Mouse (Mus musculus) embryonic facial prominence, embryonic 15.5 days (tissue): Measurements from ENCODE around the gene Brd2. TPM values are rescaled to one million over a fixed set of nuclear protein-coding genes. Genes with fewer than 3 reads are reported as not detected.

Experiments
- ATAC-seq: fragments of 200-750 bp; cut with Nextera tagmentation; 2 replicates; pipeline ENCODE4 v1.8.0; 2017; ENCODE audit warnings: low read depth, moderate TSS enrichment; ENCODE audit not compliant: insufficient number of reproducible peaks, low FRiP score, low TSS enrichment
- H3K27ac ChIP-seq: fragments of 300-500 bp; sonication (generic); replicated peaks from 2 replicates; pipeline ENCODE4 v1.5.1; 2015; ENCODE audit warnings: mild to moderate bottlenecking, inconsistent platforms
- H3K27me3 ChIP-seq: fragments of 300-500 bp; sonication (generic); 2 replicates; pipeline ENCODE4 v1.6.1; 2015; ENCODE audit warnings: inconsistent platforms
- H3K36me3 ChIP-seq: fragments of 300-500 bp; sonication (generic); 2 replicates; pipeline ENCODE4 v1.6.1; 2015; ENCODE audit warnings: mild to moderate bottlenecking, inconsistent platforms
- H3K4me1 ChIP-seq: fragments of 300-500 bp; sonication (generic); 2 replicates; pipeline ENCODE4 v1.6.1; 2015; ENCODE audit warnings: inconsistent platforms
- H3K4me2 ChIP-seq: fragments of 300-500 bp; sonication (generic); replicated peaks from 2 replicates; pipeline ENCODE4 v1.6.1; 2015; ENCODE audit warnings: mild to moderate bottlenecking, inconsistent platforms
- H3K4me3 ChIP-seq: fragments of 300-500 bp; sonication (generic); replicated peaks from 2 replicates; pipeline ENCODE4 v1.5.1; 2015; ENCODE audit warnings: mild to moderate bottlenecking, inconsistent platforms
- H3K9ac ChIP-seq: fragments of 300-500 bp; sonication (generic); 2 replicates; pipeline ENCODE4 v1.6.1; 2015; ENCODE audit warnings: inconsistent platforms
- H3K9me3 ChIP-seq: fragments of 300-500 bp; sonication (generic); replicated peaks from 2 replicates; pipeline ENCODE4 v1.6.1; 2016; ENCODE audit warnings: inconsistent platforms
- WGBS: fragments of 180-500 bp; shearing (Covaris S2); methylation state at CpG from one replicate; pipeline ENCODE4 v1.1.7; 2015; 5-methylcytosine and 5-hydroxymethylcytosine counted together
- polyA plus RNA-seq: library from polyadenylated mRNA; unstranded; fragments of >200 nt; fragmentation: Nextera tagmentation; extraction: Ambion mirVana; gene quantifications from 2 replicates; pipeline ENCODE4 v1.2.1, GENCODE M21; 2015

The Brd2 gene
- polyA plus RNA-seq, 1 experiment from 2014 or later = 122 TPM

GRCm38 (mm10) chr17:34143033-34143432 lies 20.6 kb upstream of the Brd2 start, which contains the start of gene H2-DMb2:
Gene H2-DMb2, plus strand, starts transcription at chr17:34143307.
- H3K4me1 ChIP-seq = peaks cover 21% of the 10 kb centered on the region
- H3K27me3 ChIP-seq = peaks cover 20% of the 10 kb centered on the region
- H3K27ac ChIP-seq = no peak within 1 kb of the TSS; the same call in 1 of the 2 replicates
- no peaks in the 10 kb centered on the region for H3K36me3 ChIP-seq
- no peak within 1 kb of the TSS for H3K9ac ChIP-seq
- ATAC-seq = 0 out of 2 replicates have a peak, but pooled peaks have one; percentile 60
- H3K9me3 ChIP-seq = no peaks in the 10 kb centered on the region
- no peak within 1 kb of the TSS for H3K4me3 ChIP-seq
- H3K4me2 ChIP-seq = no peak within 1 kb of the TSS
- 18% methylated on average over 7 of the region's 7 CpGs for WGBS

- Histone ChIP-seq H3K27ac (no peak overlapping the region; the same call in 1 of the 2 replicates), H3K9me3 (no peaks in the 10 kb centered on the region), H3K36me3 (no peaks in the 10 kb centered on the region), H3K9ac (no peak overlapping the region), H3K4me2 (no peak overlapping the region), H3K27me3 (peaks cover 22% of the 10 kb centered on the region), H3K4me3 (no peak overlapping the region), H3K4me1 (peaks cover 21% of the 10 kb centered on the region)
- no peak for ATAC-seq
- 48% methylated on average over 7 of the region's 7 CpGs for whole genome bisulfite sequencing
These were observed 20.1 kb upstream of the Brd2 start for GRCm38 (mm10) chr17:34142456-34143010.

- H3K36me3 ChIP-seq = no peaks in the 10 kb centered on the region
- peaks cover 30% of the 10 kb centered on the region for H3K27me3 ChIP-seq
- no peaks in the 10 kb centered on the region for H3K9me3 ChIP-seq
- no peak overlapping the region for H3K4me3 ChIP-seq
- no peak overlapping the region for H3K9ac ChIP-seq
- ATAC-seq = no peak
- 55% methylated on average over 4 of the region's 4 CpGs for WGBS
- H3K27ac ChIP-seq = no peak overlapping the region
- peaks cover 21% of the 10 kb centered on the region for H3K4me1 ChIP-seq
- no peak overlapping the region for H3K4me2 ChIP-seq
These were observed 19.0 kb upstream of the Brd2 start for GRCm38 (mm10) chr17:34141448-34141847.

- WGBS = 13% methylated on average over 5 of the region's 5 CpGs
- Histone ChIP-seq H3K9ac (no peak overlapping the region), H3K27ac (no peak overlapping the region), H3K27me3 (peaks cover 33% of the 10 kb centered on the region), H3K4me1 (peaks cover 28% of the 10 kb centered on the region), H3K36me3 (no peaks in the 10 kb centered on the region), H3K9me3 (no peaks in the 10 kb centered on the region), H3K4me3 (no peak overlapping the region), H3K4me2 (no peak overlapping the region)
- ATAC-seq = no peak
These were observed 17.8 kb upstream of the Brd2 start for GRCm38 (mm10) chr17:34140240-34140639.

GRCm38 (mm10) chr17:34139416-34139815 lies 17.0 kb upstream of the Brd2 start:
- Histone ChIP-seq H3K36me3 (no peaks in the 10 kb centered on the region), H3K4me3 (peak overlapping the region; percentile 32), H3K9me3 (no peaks in the 10 kb centered on the region), H3K27me3 (peaks cover 33% of the 10 kb centered on the region), H3K9ac (0 out of 2 replicates have a peak overlapping the region, but pooled peaks have one; percentile 39), H3K4me1 (peaks cover 28% of the 10 kb centered on the region), H3K27ac (no peak overlapping the region), H3K4me2 (peak overlapping the region; percentile 57)
- no peak for ATAC-seq
- WGBS = 2% methylated on average over 16 of the region's 16 CpGs

GRCm38 (mm10) chr17:34138655-34139054 lies 16.2 kb upstream of the Brd2 start:
- 67% methylated on average over 7 of the region's 7 CpGs for WGBS
- peaks cover 28% of the 10 kb centered on the region for H3K4me1 ChIP-seq
- no peak overlapping the region for H3K9ac ChIP-seq
- peak overlapping the region; percentile 57; the same call in 1 of the 2 replicates for H3K4me2 ChIP-seq
- no peaks in the 10 kb centered on the region for H3K36me3 ChIP-seq
- H3K9me3 ChIP-seq = no peaks in the 10 kb centered on the region
- no peak overlapping the region for H3K27ac ChIP-seq
- no peak overlapping the region for H3K4me3 ChIP-seq
- no peak for ATAC-seq
- peaks cover 33% of the 10 kb centered on the region for H3K27me3 ChIP-seq

GRCm38 (mm10) chr17:34137601-34138000 lies 15.2 kb upstream of the Brd2 start:
- Histone ChIP-seq H3K9me3 (no peaks in the 10 kb centered on the region), H3K4me1 (peaks cover 22% of the 10 kb centered on the region), H3K4me2 (no peak overlapping the region), H3K27me3 (peaks cover 33% of the 10 kb centered on the region), H3K27ac (no peak overlapping the region), H3K36me3 (no peaks in the 10 kb centered on the region), H3K4me3 (no peak overlapping the region), H3K9ac (no peak overlapping the region)
- no peak for ATAC-seq
- 75% methylated on average over 7 of the region's 7 CpGs for WGBS

- H3K27me3 ChIP-seq = peaks cover 33% of the 10 kb centered on the region
- H3K27ac ChIP-seq = no peak overlapping the region
- WGBS = 5% methylated on average over 31 of the region's 31 CpGs
- no peaks in the 10 kb centered on the region for H3K36me3 ChIP-seq
- peak overlapping the region; percentile 43 for H3K4me3 ChIP-seq
- H3K9me3 ChIP-seq = no peaks in the 10 kb centered on the region
- peak; percentile 96 for ATAC-seq
- H3K9ac ChIP-seq = peak overlapping the region; percentile 26; the same call in 1 of the 2 replicates
- H3K4me2 ChIP-seq = peak overlapping the region; percentile 88
- peaks cover 20% of the 10 kb centered on the region for H3K4me1 ChIP-seq
These were observed 13.1 kb upstream of the Brd2 start for GRCm38 (mm10) chr17:34135297-34136224.

- 87% methylated on average over 3 of the region's 3 CpGs for WGBS
- no peak for ATAC-seq
- H3K4me1 ChIP-seq = peaks cover 13% of the 10 kb centered on the region
- no peaks in the 10 kb centered on the region for H3K9me3 ChIP-seq
- no peak overlapping the region for H3K4me2 ChIP-seq
- H3K27ac ChIP-seq = no peak overlapping the region
- H3K4me3 ChIP-seq = no peak overlapping the region
- no peak overlapping the region for H3K9ac ChIP-seq
- no peaks in the 10 kb centered on the region for H3K36me3 ChIP-seq
- peaks cover 22% of the 10 kb centered on the region for H3K27me3 ChIP-seq
These were observed 12.0 kb upstream of the Brd2 start for GRCm38 (mm10) chr17:34134451-34134850.

- Histone ChIP-seq H3K9ac (no peak overlapping the region), H3K4me1 (peaks cover 20% of the 10 kb centered on the region), H3K27ac (no peak overlapping the region), H3K9me3 (no peaks in the 10 kb centered on the region), H3K4me2 (no peak overlapping the region), H3K4me3 (no peak overlapping the region), H3K36me3 (no peaks in the 10 kb centered on the region), H3K27me3 (peaks cover 16% of the 10 kb centered on the region)
- no peak for ATAC-seq
- WGBS = 80% methylated on average over 11 of the region's 11 CpGs
These were observed 10.9 kb upstream of the Brd2 start for GRCm38 (mm10) chr17:34133289-34133688.

- H3K4me2 ChIP-seq = no peak overlapping the region
- H3K4me3 ChIP-seq = no peak overlapping the region
- H3K36me3 ChIP-seq = no peaks in the 10 kb centered on the region
- ATAC-seq = no peak
- H3K9me3 ChIP-seq = no peaks in the 10 kb centered on the region
- H3K27ac ChIP-seq = no peak overlapping the region
- whole genome bisulfite sequencing = 64% methylated on average over 7 of the region's 7 CpGs
- no peak overlapping the region for H3K9ac ChIP-seq
- peaks cover 7% of the 10 kb centered on the region; the same call in 1 of the 2 replicates for H3K27me3 ChIP-seq
- peaks cover 34% of the 10 kb centered on the region for H3K4me1 ChIP-seq
These were observed 9.5 kb upstream of the Brd2 start for GRCm38 (mm10) chr17:34131911-34132310.
